Mouse (Mus musculus): ENCODE data around the gene Capg. TPM values are rescaled to one million over a fixed set of nuclear protein-coding genes. Genes with fewer than 3 reads are reported as not detected.

Gene Capg
- total and polyA plus RNA-seq, 3 experiments: 241 to 283 TPM; not detected in 1

DNA sequence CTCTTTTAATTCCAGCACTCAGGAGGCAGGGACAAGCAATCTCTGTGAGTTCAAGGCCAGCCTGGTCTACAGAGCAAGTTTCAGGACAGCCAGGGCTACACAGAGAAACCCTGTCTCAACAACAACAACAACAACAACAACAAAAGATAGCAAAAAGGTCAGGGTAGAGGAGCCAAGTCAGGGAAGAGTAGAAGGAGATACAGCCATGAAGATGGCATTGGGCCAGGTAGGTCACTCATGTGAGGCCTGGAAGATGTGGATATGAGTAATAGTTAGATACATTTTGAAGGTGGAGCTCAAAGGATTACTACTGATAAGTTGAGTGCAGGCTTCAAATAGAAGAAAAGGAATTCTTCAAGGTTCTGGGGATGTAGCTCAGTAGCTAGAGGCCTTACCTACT, 40.9 kb upstream of the Capg start:
- DNase-seq (ENCODE audit: low read depth, low spot score): peak; percentile 66

DNA sequence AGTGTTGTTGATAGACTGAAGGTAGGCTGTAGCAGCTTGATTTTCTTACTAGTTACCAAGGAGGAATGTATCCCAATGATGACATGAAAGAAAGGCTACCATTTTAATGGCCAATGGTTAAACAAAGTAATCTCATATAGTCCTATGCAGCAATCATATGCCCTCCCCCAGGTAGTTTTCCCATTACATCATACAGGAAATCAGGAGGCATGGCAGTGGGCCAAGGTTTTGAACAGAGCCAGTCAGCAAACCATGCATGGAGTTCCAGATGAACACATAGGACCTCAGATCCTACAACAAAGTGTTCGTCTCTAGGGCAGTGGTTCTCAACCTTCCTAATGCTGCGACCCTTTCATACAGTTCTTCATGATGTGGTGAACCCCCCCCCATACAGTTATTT, 40.3 kb upstream of the Capg start:
- Histone ChIP-seq H3K4me3 (ENCODE audit: control insufficient read depth in 1 of 2, insufficient read depth in 1 of 2, low read depth in 2 of 2, low read length in 2 of 2) (no peak overlapping the region), H3K9me3 (replicated peaks; ENCODE audit: insufficient read depth, low read length) (no peaks in the 10 kb centered on the region), H3K27ac (ENCODE audit: control insufficient read depth, low read depth, low read length) (no peak overlapping the region), H3K9ac (ENCODE audit: control insufficient read depth, low read depth, low read length, poor library complexity, severe bottlenecking) (no peak overlapping the region), H3K27me3 (ENCODE audit: control insufficient read depth in 1 of 2, insufficient read depth in 2 of 2, low read length in 2 of 2) (no peaks in the 10 kb centered on the region), H3K4me1 (ENCODE audit: control insufficient read depth in 1 of 2, insufficient read depth in 2 of 2, low read length in 2 of 2) (peaks cover 13 to 18% of the 10 kb centered on the region in 2 experiments; a peak in 3 of 4 replicates), H3K79me2 (ENCODE audit: control insufficient read depth, insufficient read depth, low read length, poor library complexity) (no peaks in the 10 kb centered on the region), H3K36me3 (ENCODE audit: control insufficient read depth in 1 of 2, insufficient read depth in 2 of 2, low read length in 2 of 2) (peaks cover 0 to 11% of the 10 kb centered on the region in 2 experiments; a peak in 2 of 4 replicates)
- no peak for TF ChIP-seq ZC3H11A (IDR thresholded peaks at IDR 0.05; ENCODE audit: low read depth, low read length)
- TF ChIP-seq JUND (IDR thresholded peaks at IDR 0.05; ENCODE audit: low read depth, low read length): no peak
- no peak for TF ChIP-seq NELFE (IDR thresholded peaks at IDR 0.05; ENCODE audit: low read depth, low read length)
- TF ChIP-seq RCOR1 (IDR thresholded peaks at IDR 0.05; ENCODE audit: low read depth, low read length): no peak
- TF ChIP-seq ETS1 (IDR thresholded peaks at IDR 0.05; ENCODE audit: low read depth, low read length): peak; percentile 72
- TF ChIP-seq MXI1 (IDR thresholded peaks at IDR 0.05; ENCODE audit: low read depth, low read length): no peak
- TF ChIP-seq BHLHE40 (IDR thresholded peaks at IDR 0.05; ENCODE audit: borderline replicate concordance, low read depth, low read length): no peak
- peak; percentile 39 for DNase-seq (ENCODE audit: low read depth, low spot score)

More for the DNA sequence above, 40.9 kb upstream of the Capg start:
- no peak overlapping the region for H3K27ac ChIP-seq (ENCODE audit: control insufficient read depth, low read depth, low read length)
- H3K4me1 ChIP-seq (ENCODE audit: control insufficient read depth in 1 of 2, insufficient read depth in 2 of 2, low read length in 2 of 2): peaks cover 13 to 14% of the 10 kb centered on the region in 2 experiments; a peak in 3 of 4 replicates
- TF ChIP-seq RCOR1 (IDR thresholded peaks at IDR 0.05; ENCODE audit: low read depth, low read length) (0 out of 2 replicates have a peak, but pooled peaks have one; percentile 10), ETS1 (IDR thresholded peaks at IDR 0.05; ENCODE audit: low read depth, low read length) (peak; percentile 56; the same call in 1 of the 2 replicates), GABPA (IDR thresholded peaks at IDR 0.05; ENCODE audit: low read depth, low read length) (no peak), BHLHE40 (IDR thresholded peaks at IDR 0.05; ENCODE audit: borderline replicate concordance, low read depth, low read length) (peak; percentile 44; the same call in 1 of the 2 replicates), TCF12 (IDR thresholded peaks at IDR 0.05; ENCODE audit: low read depth, low read length) (peak; percentile 55; the same call in 1 of the 2 replicates), GATA1 (IDR thresholded peaks at IDR 0.05; ENCODE audit: low read depth, low read length) (peak; percentile 35; the same call in 1 of the 2 replicates), EP300 (IDR thresholded peaks at IDR 0.05; ENCODE audit: low read depth in 1 of 2, low read length in 2 of 2) (peak; percentile 35 to 55; a peak in 3 of 4 replicates), CHD2 (IDR thresholded peaks at IDR 0.05; ENCODE audit: low read length) (no peak)
- H3K9ac ChIP-seq (ENCODE audit: control insufficient read depth, low read depth, low read length, poor library complexity, severe bottlenecking): no peak overlapping the region
- H3K79me2 ChIP-seq (ENCODE audit: control insufficient read depth, insufficient read depth, low read length, poor library complexity): no peaks in the 10 kb centered on the region
- peaks cover 0 to 11% of the 10 kb centered on the region in 2 experiments; a peak in 2 of 4 replicates for H3K36me3 ChIP-seq (ENCODE audit: control insufficient read depth in 1 of 2, insufficient read depth in 2 of 2, low read length in 2 of 2)
- H3K27me3 ChIP-seq (ENCODE audit: control insufficient read depth in 1 of 2, insufficient read depth in 2 of 2, low read length in 2 of 2): no peaks in the 10 kb centered on the region
- H3K9me3 ChIP-seq (replicated peaks; ENCODE audit: insufficient read depth, low read length): no peaks in the 10 kb centered on the region
- H3K4me3 ChIP-seq (ENCODE audit: control insufficient read depth in 1 of 2, insufficient read depth in 1 of 2, low read depth in 2 of 2, low read length in 2 of 2): no peak overlapping the region

DNA sequence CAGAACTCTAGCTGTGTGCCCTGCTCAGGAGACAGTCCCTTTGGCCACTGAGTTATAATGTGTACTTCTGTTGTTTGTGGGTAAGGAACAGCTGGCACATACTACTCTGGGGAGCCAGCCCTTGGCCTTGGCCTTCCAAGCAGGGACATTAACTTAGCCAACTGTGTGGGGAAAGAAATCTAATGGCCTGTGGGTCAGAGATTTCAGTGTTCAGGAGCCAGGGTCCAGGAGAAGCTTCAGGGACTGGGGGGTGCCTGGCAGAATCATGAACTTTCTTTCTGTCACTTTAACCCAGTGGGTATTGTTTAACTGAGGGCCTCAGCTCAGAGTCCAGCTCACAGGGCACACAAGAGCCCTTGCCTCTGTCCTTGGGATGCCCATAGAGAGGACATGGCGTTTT, 38.1 kb upstream of the Capg start:
- no peak for DNase-seq (ENCODE audit: low read depth, low spot score)
- Histone ChIP-seq H3K27ac (ENCODE audit: control insufficient read depth, low read depth, low read length) (no peak overlapping the region), H3K9ac (ENCODE audit: control insufficient read depth, low read depth, low read length, poor library complexity, severe bottlenecking) (no peak overlapping the region), H3K4me1 (ENCODE audit: control insufficient read depth in 1 of 2, insufficient read depth in 2 of 2, low read length in 2 of 2) (peaks cover 16 to 21% of the 10 kb centered on the region in 2 experiments; a peak in 3 of 4 replicates), H3K36me3 (ENCODE audit: control insufficient read depth in 1 of 2, insufficient read depth in 2 of 2, low read length in 2 of 2) (peaks cover 0 to 14% of the 10 kb centered on the region in 2 experiments; a peak in 2 of 4 replicates), H3K79me2 (ENCODE audit: control insufficient read depth, insufficient read depth, low read length, poor library complexity) (no peaks in the 10 kb centered on the region), H3K4me3 (ENCODE audit: control insufficient read depth in 1 of 2, insufficient read depth in 1 of 2, low read depth in 2 of 2, low read length in 2 of 2) (no peak overlapping the region), H3K9me3 (replicated peaks; ENCODE audit: insufficient read depth, low read length) (no peaks in the 10 kb centered on the region), H3K27me3 (ENCODE audit: control insufficient read depth in 1 of 2, insufficient read depth in 2 of 2, low read length in 2 of 2) (no peaks in the 10 kb centered on the region)
- TF ChIP-seq ZKSCAN1 (IDR thresholded peaks at IDR 0.05; ENCODE audit: low read depth, low read length) (no peak), POLR2A (IDR thresholded peaks at IDR 0.05; ENCODE audit: control insufficient read depth in 1 of 2, insufficient read depth in 1 of 2, low read depth in 1 of 2, low read length in 2 of 2, poor library complexity in 1 of 2) (no peak), TCF12 (IDR thresholded peaks at IDR 0.05; ENCODE audit: low read depth, low read length) (no peak), CHD1 (IDR thresholded peaks at IDR 0.05; ENCODE audit: low read depth, low read length) (no peak), CHD2 (IDR thresholded peaks at IDR 0.05; ENCODE audit: low read length) (no peak), CTCF (IDR thresholded peaks at IDR 0.05 in 2 of 3, conservative IDR thresholded peaks at IDR 0.05 in 1 of 3; ENCODE audit: control insufficient read depth in 1 of 3, insufficient read depth in 1 of 3, low read depth in 2 of 3, low read length in 3 of 3, poor library complexity in 1 of 3, severe bottlenecking in 1 of 3) (no peak), USF1 (IDR thresholded peaks at IDR 0.05; ENCODE audit: low read depth, low read length) (no peak), GATA1 (IDR thresholded peaks at IDR 0.05; ENCODE audit: low read depth, low read length) (no peak)
